Mouse (Mus musculus) neural tube, embryonic 11.5 days (tissue): ENCODE measurements around the gene Urad. TPM values are rescaled to one million over a fixed set of nuclear protein-coding genes. Genes with fewer than 3 reads are reported as not detected.

Source experiments
- ATAC-seq: fragments of 200-750 bp; cut with Nextera tagmentation; 2 replicates; pipeline ENCODE4 v1.8.0; 2017; ENCODE audit warnings: moderate number of reproducible peaks, mild to moderate bottlenecking, moderate TSS enrichment, moderate library complexity; ENCODE audit not compliant: insufficient read depth, low FRiP score, low TSS enrichment
- DNase-seq: peaks from one replicate; pipeline ENCODE4 v3.0.0-alpha.2; 2015; ENCODE audit warnings: low spot score
- H3K27ac ChIP-seq: fragments of 300-500 bp; sonication (generic); 2 replicates; pipeline ENCODE4 v1.5.1; 2014; ENCODE audit warnings: low read depth, mild to moderate bottlenecking, low read length
- H3K27me3 ChIP-seq: fragments of 300-500 bp; sonication (generic); 2 replicates; pipeline ENCODE4 v1.6.1; 2014; ENCODE audit warnings: mild to moderate bottlenecking, low read length, mixed read lengths; ENCODE audit not compliant: control insufficient read depth, insufficient read depth
- H3K36me3 ChIP-seq: fragments of 300-500 bp; sonication (generic); 2 replicates; pipeline ENCODE4 v1.6.1; 2014; ENCODE audit warnings: mild to moderate bottlenecking, low read length, moderate library complexity, mixed read lengths; ENCODE audit not compliant: control insufficient read depth, insufficient read depth
- H3K4me1 ChIP-seq: fragments of 300-500 bp; sonication (generic); 2 replicates; pipeline ENCODE4 v1.6.1; 2014; ENCODE audit warnings: low read length, mixed read lengths; ENCODE audit not compliant: control insufficient read depth, insufficient read depth
- H3K4me2 ChIP-seq: fragments of 300-500 bp; sonication (generic); 2 replicates; pipeline ENCODE4 v1.6.1; 2014; ENCODE audit warnings: low read depth, mild to moderate bottlenecking, moderate library complexity
- H3K4me3 ChIP-seq: fragments of 300-500 bp; sonication (generic); 2 replicates; pipeline ENCODE4 v1.5.1; 2014; ENCODE audit warnings: low read depth, low read length
- H3K9ac ChIP-seq: fragments of 300-500 bp; sonication (generic); 2 replicates; pipeline ENCODE4 v1.6.1; 2014; ENCODE audit warnings: mild to moderate bottlenecking, low read length
- H3K9me3 ChIP-seq: fragments of 300-500 bp; sonication (generic); 2 replicates; pipeline ENCODE4 v1.6.1; 2016; ENCODE audit warnings: low read length; ENCODE audit not compliant: control insufficient read depth
- WGBS: fragments of 180-500 bp; shearing (Covaris S2); extraction: QIAGEN DNeasy Blood & Tissue Kit; methylation state at CpG from one replicate; pipeline ENCODE4 v1.1.7; 2014; 5-methylcytosine and 5-hydroxymethylcytosine counted together
- polyA plus RNA-seq: library from polyadenylated mRNA; unstranded; fragments of >200 nt; fragmentation: Nextera tagmentation; extraction: Ambion mirVana; gene quantifications from 2 replicates; pipeline ENCODE4 v1.2.1, GENCODE M21; 2014

Urad gene
- polyA plus RNA-seq, 1 experiment from 2014 or later, result not detected

- 47% methylated on average over 7 of the region's 7 CpGs for WGBS
- no peaks in the 10 kb centered on the region for H3K27me3 ChIP-seq
- peak; percentile 17 for DNase-seq
These were observed 10.5 kb upstream of the Urad start for GRCm38 (mm10) chr5:147332711-147333110.

DNA sequence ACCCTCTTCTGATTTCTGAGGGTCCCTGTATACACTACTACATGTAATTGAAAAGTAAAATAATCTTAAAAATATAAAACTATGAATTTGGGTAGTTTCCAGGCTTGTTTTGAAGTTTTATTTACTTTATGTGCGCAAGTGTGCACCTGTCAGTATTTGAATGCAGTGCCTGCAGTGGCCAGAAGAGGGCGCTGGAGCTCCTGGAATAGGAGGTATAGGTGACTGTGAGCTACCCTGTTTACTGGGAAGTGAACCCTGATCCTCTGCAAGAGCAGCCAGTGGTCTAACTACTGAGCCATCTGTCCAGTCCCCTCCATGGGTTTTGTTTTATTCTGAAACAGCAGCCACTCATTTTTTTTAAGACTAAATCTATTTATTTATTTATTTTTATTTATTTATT is 9.3 kb upstream of the Urad start:
- no peak for ATAC-seq
- H3K9me3 ChIP-seq, result no peaks in the 10 kb centered on the region

More at GRCm38 (mm10) chr5:147332711-147333110, 10.5 kb upstream of the Urad start:
- H3K4me2 ChIP-seq, result no peak overlapping the region
- H3K9me3 ChIP-seq, result no peaks in the 10 kb centered on the region
- no peak overlapping the region for H3K9ac ChIP-seq
- H3K4me3 ChIP-seq, result no peak overlapping the region
- no peaks in the 10 kb centered on the region for H3K4me1 ChIP-seq
- H3K27ac ChIP-seq, result no peak overlapping the region
- ATAC-seq, result peak; percentile 45; the same call in 1 of the 2 replicates
- no peaks in the 10 kb centered on the region for H3K36me3 ChIP-seq

GRCm38 (mm10) chr5:147329946-147330345 is 7.7 kb upstream of the Urad start:
- 89% methylated on average over 11 of the region's 11 CpGs for WGBS
- H3K4me3 ChIP-seq, result no peak overlapping the region
- ATAC-seq (no peak), DNase-seq (no peak)
- no peaks in the 10 kb centered on the region for H3K4me1 ChIP-seq
- H3K36me3 ChIP-seq, result no peaks in the 10 kb centered on the region
- no peak overlapping the region for H3K9ac ChIP-seq
- H3K27ac ChIP-seq, result no peak overlapping the region
- no peak overlapping the region for H3K4me2 ChIP-seq
- no peaks in the 10 kb centered on the region for H3K27me3 ChIP-seq
- no peaks in the 10 kb centered on the region for H3K9me3 ChIP-seq

More for the DNA sequence above, 9.3 kb upstream of the Urad start:
- peak; percentile 57 for DNase-seq
- no peaks in the 10 kb centered on the region for H3K36me3 ChIP-seq
- H3K4me1 ChIP-seq, result no peaks in the 10 kb centered on the region
- H3K4me3 ChIP-seq, result no peak overlapping the region
- H3K9ac ChIP-seq, result no peak overlapping the region
- 49% methylated on average over 2 of the region's 2 CpGs for WGBS
- no peak overlapping the region for H3K27ac ChIP-seq
- H3K27me3 ChIP-seq, result no peaks in the 10 kb centered on the region
- no peak overlapping the region for H3K4me2 ChIP-seq

GRCm38 (mm10) chr5:147327636-147328035 is 5.4 kb upstream of the Urad start:
- H3K4me3 ChIP-seq, result no peak overlapping the region

DNA sequence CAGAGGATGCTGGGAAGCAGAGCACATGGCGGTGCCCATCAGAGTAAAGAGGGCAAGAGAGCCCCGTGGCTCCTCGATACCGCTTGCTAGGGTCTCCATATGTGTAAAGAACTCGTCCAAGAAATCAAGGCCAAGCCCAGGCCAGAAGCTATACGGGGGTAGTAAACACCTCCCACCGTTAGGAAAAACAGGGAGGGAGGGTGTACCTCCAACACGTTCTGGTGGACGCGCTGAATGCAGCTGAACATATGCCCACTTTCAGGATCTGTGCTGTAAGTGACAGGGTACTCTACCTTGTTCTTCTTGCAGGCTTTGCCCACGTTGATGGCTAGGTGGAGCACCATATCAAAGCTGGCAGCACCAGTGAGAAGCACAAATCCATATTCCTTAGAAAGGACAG is 3.7 kb upstream of the Urad start:
- Histone ChIP-seq H3K36me3 (no peaks in the 10 kb centered on the region), H3K27ac (no peak overlapping the region), H3K4me3 (no peak overlapping the region), H3K4me1 (no peaks in the 10 kb centered on the region), H3K9ac (no peak overlapping the region), H3K9me3 (no peaks in the 10 kb centered on the region), H3K27me3 (peaks cover 3% of the 10 kb centered on the region; the same call in 1 of the 2 replicates), H3K4me2 (no peak overlapping the region)
- DNase-seq (no peak), ATAC-seq (no peak)
- 76% methylated on average over 11 of the region's 11 CpGs for WGBS

More at GRCm38 (mm10) chr5:147327636-147328035, 5.4 kb upstream of the Urad start:
- Histone ChIP-seq H3K9ac (no peak overlapping the region), H3K27me3 (no peaks in the 10 kb centered on the region; the same call in 1 of the 2 replicates), H3K4me2 (no peak overlapping the region), H3K36me3 (no peaks in the 10 kb centered on the region), H3K9me3 (no peaks in the 10 kb centered on the region), H3K27ac (no peak overlapping the region), H3K4me1 (no peaks in the 10 kb centered on the region)
- WGBS, result 92% methylated on average over 5 of the region's 5 CpGs
- no peak for ATAC-seq
- no peak for DNase-seq

- Histone ChIP-seq H3K27ac (no peak overlapping the region), H3K4me2 (no peak overlapping the region), H3K4me1 (no peaks in the 10 kb centered on the region), H3K27me3 (peaks cover 10% of the 10 kb centered on the region), H3K4me3 (no peak overlapping the region), H3K36me3 (no peaks in the 10 kb centered on the region), H3K9ac (no peak overlapping the region), H3K9me3 (no peaks in the 10 kb centered on the region)
- WGBS, result 17% methylated on average over 17 of the region's 17 CpGs
- DNase-seq (peak; percentile 75), ATAC-seq (peak; percentile 13; the same call in 1 of the 2 replicates)
These were observed 1.1 kb upstream of the Urad start for GRCm38 (mm10) chr5:147323237-147323917.

GRCm38 (mm10) chr5:147319653-147320052 is 2.6 kb downstream of the Urad start:
- Histone ChIP-seq H3K4me2 (no peak overlapping the region), H3K27ac (no peak overlapping the region), H3K9ac (no peak overlapping the region), H3K4me1 (0 out of 2 replicates have a peak, but pooled peaks cover 3% of the 10 kb centered on the region), H3K36me3 (no peaks in the 10 kb centered on the region), H3K27me3 (peaks cover 48% of the 10 kb centered on the region), H3K9me3 (no peaks in the 10 kb centered on the region), H3K4me3 (no peak overlapping the region)
- ATAC-seq, result no peak
- DNase-seq, result peak; percentile 29

DNA sequence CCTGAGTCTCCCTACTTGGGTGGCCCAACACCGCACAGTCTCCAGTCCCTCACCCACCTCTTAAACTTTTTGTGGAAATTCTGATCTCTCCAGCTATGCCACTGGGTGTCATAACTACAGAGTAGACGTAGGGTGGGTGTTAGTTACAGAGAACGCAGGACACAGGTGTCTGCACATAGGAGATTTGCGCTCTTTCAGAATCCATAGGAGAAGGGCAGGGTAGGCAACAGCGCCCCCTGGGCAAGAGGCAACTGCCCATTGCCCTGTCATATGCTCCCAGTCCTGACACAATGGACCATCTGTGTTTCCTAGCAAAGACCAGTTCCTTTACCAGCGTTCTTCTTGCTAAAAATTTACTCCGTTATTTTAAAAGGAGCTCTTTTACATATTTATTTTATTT is 4.2 kb downstream of the Urad start:
- DNase-seq (peak; percentile 13), ATAC-seq (no peak)
- Histone ChIP-seq H3K4me1 (0 out of 2 replicates have a peak, but pooled peaks cover 3% of the 10 kb centered on the region), H3K27ac (no peak overlapping the region), H3K36me3 (no peaks in the 10 kb centered on the region), H3K4me2 (no peak overlapping the region), H3K9me3 (no peaks in the 10 kb centered on the region), H3K4me3 (no peak overlapping the region), H3K27me3 (peaks cover 64% of the 10 kb centered on the region), H3K9ac (no peak overlapping the region)
- WGBS, result 23% methylated on average over 7 of the region's 7 CpGs

DNA sequence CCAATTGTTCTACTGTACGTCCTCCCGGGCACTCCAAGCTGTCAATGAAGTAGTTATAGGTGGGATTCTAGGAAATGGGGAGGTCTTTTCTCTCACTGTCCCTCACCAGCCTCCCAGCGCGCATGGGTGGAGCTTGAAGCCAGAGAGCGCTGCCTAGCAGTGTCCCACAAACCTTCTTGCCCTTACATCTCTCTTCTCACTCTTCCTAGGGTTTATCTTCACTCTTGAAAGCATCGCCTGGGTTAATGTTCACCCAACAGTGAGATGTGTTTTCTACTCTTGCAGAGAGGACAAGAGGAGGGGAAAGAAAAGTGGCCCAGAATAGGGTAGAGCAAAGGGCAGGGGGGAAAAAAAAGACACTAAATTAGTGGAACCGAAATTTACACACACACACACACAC is 4.9 kb downstream of the Urad start:
- H3K27me3 ChIP-seq, result peaks cover 71% of the 10 kb centered on the region
- WGBS, result 2% methylated on average over 7 of the region's 7 CpGs
- peak; percentile 6 for DNase-seq
- no peak for ATAC-seq
- H3K27ac ChIP-seq, result no peak overlapping the region
- H3K4me3 ChIP-seq, result no peak overlapping the region
- no peak overlapping the region for H3K9ac ChIP-seq
- H3K4me2 ChIP-seq, result no peak overlapping the region
- 0 out of 2 replicates have a peak, but pooled peaks cover 3% of the 10 kb centered on the region for H3K4me1 ChIP-seq
- no peaks in the 10 kb centered on the region for H3K36me3 ChIP-seq
- no peaks in the 10 kb centered on the region for H3K9me3 ChIP-seq
